Mouse (Mus musculus) liver, embryonic 15.5 days (tissue): ENCODE data around the gene Olfr465-ps1. TPM values are rescaled to one million over a fixed set of nuclear protein-coding genes. Genes with fewer than 3 reads are reported as not detected.
A peak's percentile ranks its signal among the peaks of the same experiment; 100 is the strongest.

Experiments
- ATAC-seq: fragments of 200-750 bp; cut with Nextera tagmentation; 2 replicates; pipeline ENCODE4 v1.8.0; 2017; ENCODE audit warnings: moderate number of reproducible peaks, mild to moderate bottlenecking, moderate library complexity; ENCODE audit not compliant: insufficient read depth
- H3K27ac ChIP-seq: fragments of 300-500 bp; sonication (generic); replicated peaks from 2 replicates; pipeline ENCODE4 v1.5.1; 2015; ENCODE audit warnings: mild to moderate bottlenecking, inconsistent platforms
- H3K27me3 ChIP-seq: fragments of 300-500 bp; sonication (generic); 2 replicates; pipeline ENCODE4 v1.6.1; 2015; ENCODE audit warnings: mild to moderate bottlenecking, inconsistent platforms
- H3K36me3 ChIP-seq: fragments of 300-500 bp; sonication (generic); replicated peaks from 2 replicates; pipeline ENCODE4 v1.6.1; 2015; ENCODE audit warnings: moderate library complexity, mild to moderate bottlenecking, inconsistent platforms
- H3K4me1 ChIP-seq: fragments of 300-500 bp; sonication (generic); replicated peaks from 2 replicates; pipeline ENCODE4 v1.6.1; 2015; ENCODE audit warnings: inconsistent platforms
- H3K4me2 ChIP-seq: fragments of 300-500 bp; sonication (generic); 2 replicates; pipeline ENCODE4 v1.6.1; 2015; ENCODE audit warnings: moderate library complexity, mild to moderate bottlenecking, inconsistent platforms
- H3K4me3 ChIP-seq: fragments of 300-500 bp; sonication (generic); replicated peaks from 2 replicates; pipeline ENCODE4 v1.5.1; 2015; ENCODE audit warnings: mild to moderate bottlenecking, inconsistent platforms
- H3K9ac ChIP-seq: fragments of 300-500 bp; sonication (generic); 2 replicates; pipeline ENCODE4 v1.6.1; 2015; ENCODE audit warnings: moderate library complexity, mild to moderate bottlenecking, inconsistent platforms
- H3K9me3 ChIP-seq: fragments of 300-500 bp; sonication (generic); replicated peaks from 2 replicates; pipeline ENCODE4 v1.6.1; 2016; ENCODE audit warnings: inconsistent platforms
- WGBS: fragments of 180-500 bp; shearing (Covaris S2); methylation state at CpG from one replicate; pipeline ENCODE4 v1.1.7; 2015; ENCODE audit warnings: mixed read lengths; ENCODE audit not compliant: insufficient replicate concordance; 5-methylcytosine and 5-hydroxymethylcytosine counted together
- polyA plus RNA-seq: library from polyadenylated mRNA; unstranded; fragments of >200 nt; fragmentation: Nextera tagmentation; extraction: Ambion mirVana; gene quantifications from 2 replicates; pipeline ENCODE4 v1.2.1, GENCODE M21; 2015

The Olfr465-ps1 gene
- polyA plus RNA-seq, 1 experiment from 2014 or later = not detected

GRCm38 (mm10) chr13:65149940-65150339 lies 12.1 kb downstream of the Olfr465-ps1 start, which contains the start of gene Olfr466:
Gene Olfr466, plus strand, starts transcription at chr13:65150240.
- no peaks in the 10 kb centered on the region for H3K4me1 ChIP-seq
- no peaks in the 10 kb centered on the region for H3K36me3 ChIP-seq
- 43% methylated on average over 1 of the region's 1 CpGs for WGBS

GRCm38 (mm10) chr13:65174102-65174501 lies 36.2 kb downstream of the Olfr465-ps1 start:
- Histone ChIP-seq H3K4me2 (no peak overlapping the region), H3K9ac (no peak overlapping the region), H3K4me3 (no peak overlapping the region), H3K4me1 (peaks cover 5% of the 10 kb centered on the region; the same call in 1 of the 2 replicates), H3K9me3 (no peaks in the 10 kb centered on the region), H3K36me3 (no peaks in the 10 kb centered on the region), H3K27ac (no peak overlapping the region), H3K27me3 (no peaks in the 10 kb centered on the region)
- 51% methylated on average over 3 of the region's 3 CpGs for WGBS
- ATAC-seq = no peak

More at GRCm38 (mm10) chr13:65149940-65150339, 12.1 kb downstream of the Olfr465-ps1 start, which contains the start of gene Olfr466:
- Histone ChIP-seq H3K4me2 (no peak within 1 kb of the TSS), H3K27me3 (no peaks in the 10 kb centered on the region), H3K9ac (no peak within 1 kb of the TSS), H3K9me3 (no peaks in the 10 kb centered on the region), H3K27ac (no peak within 1 kb of the TSS), H3K4me3 (no peak within 1 kb of the TSS)
- no peak for ATAC-seq

- H3K9ac ChIP-seq = no peak overlapping the region
- H3K4me3 ChIP-seq = peak overlapping the region; percentile 18; the same call in 1 of the 2 replicates
- no peaks in the 10 kb centered on the region for H3K9me3 ChIP-seq
- peak; percentile 25; the same call in 1 of the 2 replicates for ATAC-seq
- no peaks in the 10 kb centered on the region for H3K27me3 ChIP-seq
- peak overlapping the region; percentile 57 for H3K4me2 ChIP-seq
- no peak overlapping the region for H3K27ac ChIP-seq
- H3K4me1 ChIP-seq = peaks cover 5% of the 10 kb centered on the region; the same call in 1 of the 2 replicates
- no peaks in the 10 kb centered on the region for H3K36me3 ChIP-seq
- 15% methylated on average over 46 of the region's 46 CpGs for WGBS
Observed at GRCm38 (mm10) chr13:65175734-65176471, 38.0 kb downstream of the Olfr465-ps1 start.

GRCm38 (mm10) chr13:65176472-65177091 lies 38.7 kb downstream of the Olfr465-ps1 start:
- peaks cover 5% of the 10 kb centered on the region; the same call in 1 of the 2 replicates for H3K4me1 ChIP-seq
- H3K9me3 ChIP-seq = no peaks in the 10 kb centered on the region
- WGBS = 43% methylated on average over 15 of the region's 15 CpGs
- H3K36me3 ChIP-seq = no peaks in the 10 kb centered on the region
- H3K4me3 ChIP-seq = no peak overlapping the region
- no peak; the same call in 1 of the 2 replicates for ATAC-seq
- no peak overlapping the region for H3K4me2 ChIP-seq
- no peak overlapping the region for H3K27ac ChIP-seq
- no peak overlapping the region for H3K9ac ChIP-seq
- no peaks in the 10 kb centered on the region for H3K27me3 ChIP-seq

Other genes starting within 250 kb of the Olfr465-ps1 start
- not detected in 2 replicates for gene Cntnap3, start 234.1 kb upstream of the Olfr465-ps1 start, polyA plus RNA-seq
- not detected in 2 replicates for gene Spata31, start 220.7 kb upstream of the Olfr465-ps1 start, polyA plus RNA-seq
- gene Spata31d1c, start 105.0 kb upstream of the Olfr465-ps1 start, polyA plus RNA-seq = not detected in 2 replicates
- gene Prss47, start 85.3 kb upstream of the Olfr465-ps1 start, polyA plus RNA-seq = not detected in 2 replicates
- gene Mfsd14b, start 25.1 kb upstream of the Olfr465-ps1 start, polyA plus RNA-seq = 41.9 and 45.0 TPM in 2 replicates
- not detected in 2 replicates for gene Olfr466, start 12.2 kb downstream of the Olfr465-ps1 start, polyA plus RNA-seq
- gene Nlrp4f, start 67.9 kb downstream of the Olfr465-ps1 start, polyA plus RNA-seq = not detected in 2 replicates
- gene Gm10775, start 121.5 kb downstream of the Olfr465-ps1 start, polyA plus RNA-seq = not detected in 2 replicates
- gene Zfp369, start 140.7 kb downstream of the Olfr465-ps1 start, polyA plus RNA-seq = 3.2 and 3.4 TPM in 2 replicates